In the genomic region with DNA sequence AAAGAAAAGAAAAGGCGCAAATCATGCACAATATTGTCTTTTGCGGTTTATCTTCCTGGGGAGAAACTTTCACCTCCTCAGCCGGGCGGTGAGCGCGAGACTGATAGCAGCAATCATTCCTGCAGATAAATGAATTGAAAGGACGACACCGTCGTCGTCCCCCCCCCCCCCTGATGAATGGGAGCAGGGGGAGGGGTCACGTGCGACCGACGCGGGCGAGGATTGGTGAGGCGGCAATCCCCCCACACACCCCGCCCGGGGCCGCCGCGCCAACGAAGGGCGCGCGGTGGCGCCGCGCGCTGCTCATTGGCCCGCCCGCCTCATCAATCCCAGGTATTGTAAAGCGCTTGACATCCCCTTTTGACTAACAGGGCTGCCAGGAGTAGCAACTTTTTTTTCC, we compare ENCODE assay signal across 9 mouse cellular contexts. TPM values are rescaled to one million over a fixed set of nuclear protein-coding genes. Genes with fewer than 3 reads are reported as not detected.
DNase-seq lines count a peak whose midpoint lies in the region; ATAC-seq and TF ChIP-seq lines count a peak whose summit lies in the region.
"Had no signal": no experiment of that assay in that cellular context is flagged by ENCODE, and none has a peak within 500 bp of the region (broad histone marks: within the 10 kb centered on the region; RNA-seq: fewer than 3 reads in every experiment).

A gene (minus strand): TSS at position 147 of the 400 bp plus-strand sequence.

- peak within 1 kb of the TSS; percentile 57 for H3K4me2 ChIP-seq in intestine, embryonic 15.5 days (replicated peaks)
- peak within 1 kb of the TSS; percentile 44 for H3K4me2 ChIP-seq in midbrain, postnatal 0 days (ENCODE audit: low read depth, low read length, poor library complexity, severe bottlenecking)

- DNase-seq in frontal cortex, adult 2 months (ENCODE audit: extremely low spot score in 1 of 2, low spot score in 1 of 2) = no peak
- DNase-seq in midbrain, postnatal 0 days (ENCODE audit: low spot score) = peak; percentile 95
- DNase-seq in urinary bladder, adult 18-20 months (ENCODE audit: low spot score in 2 of 2) = no peak

- ATAC-seq in frontal cortex, adult (ENCODE audit: low TSS enrichment) = no peak
- no peak for ATAC-seq in megakaryocyte, adult 5-6 weeks (ENCODE audit: poor library complexity, severe bottlenecking)
- ATAC-seq in intestine, embryonic 15.5 days = no peak
- ATAC-seq in midbrain, postnatal 0 days (ENCODE audit: low FRiP score) = peak; percentile 88
- no peak for ATAC-seq in megakaryocyte progenitor cell, adult 5-6 weeks (replicated peaks; ENCODE audit: poor library complexity)

- WGBS in intestine, embryonic 15.5 days = 2% methylated on average over 32 of the region's 33 CpGs
- 0% methylated on average over 28 of the region's 33 CpGs for WGBS in midbrain, postnatal 0 days

- TF ChIP-seq CTCF in midbrain, postnatal 0 days (IDR thresholded peaks at IDR 0.05) = no peak

- peaks cover 96% of the 10 kb centered on the region for H3K27me3 ChIP-seq in megakaryocyte, embryonic 14.5 days (replicated peaks)
- H3K27me3 ChIP-seq in intestine, embryonic 15.5 days (replicated peaks) = peaks cover 86% of the 10 kb centered on the region
- peaks cover 28% of the 10 kb centered on the region for H3K27me3 ChIP-seq in midbrain, postnatal 0 days (ENCODE audit: insufficient read depth, low read length)

- H3K36me3 ChIP-seq in megakaryocyte, embryonic 14.5 days (replicated peaks; ENCODE audit: low read length) = no peaks in the 10 kb centered on the region
- no peaks in the 10 kb centered on the region for H3K36me3 ChIP-seq in intestine, embryonic 15.5 days
- H3K36me3 ChIP-seq in midbrain, postnatal 0 days (ENCODE audit: insufficient read depth, low read length) = no peaks in the 10 kb centered on the region

- peak within 1 kb of the TSS; percentile 90 for H3K4me3 ChIP-seq in megakaryocyte, embryonic 14.5 days (replicated peaks)
- peak within 1 kb of the TSS; percentile 22 for H3K4me3 ChIP-seq in intestine, embryonic 15.5 days (replicated peaks)
- peak within 1 kb of the TSS; percentile 49 for H3K4me3 ChIP-seq in midbrain, postnatal 0 days (ENCODE audit: low read depth, low read length)

- H3K9me3 ChIP-seq in megakaryocyte, embryonic 14.5 days = peaks cover 39% of the 10 kb centered on the region
- no peaks in the 10 kb centered on the region for H3K9me3 ChIP-seq in intestine, embryonic 15.5 days
- no peaks in the 10 kb centered on the region for H3K9me3 ChIP-seq in midbrain, postnatal 0 days (ENCODE audit: low read length)

- H3K4me1 ChIP-seq in megakaryocyte, embryonic 14.5 days = peaks cover 46% of the 10 kb centered on the region
- peaks cover 12% of the 10 kb centered on the region; the same call in 1 of the 2 replicates for H3K4me1 ChIP-seq in intestine, embryonic 15.5 days (replicated peaks)
- H3K4me1 ChIP-seq in midbrain, postnatal 0 days (ENCODE audit: insufficient read depth, low read length) = no peaks in the 10 kb centered on the region

- no peak within 1 kb of the TSS for H3K9ac ChIP-seq in intestine, embryonic 15.5 days
- peak within 1 kb of the TSS; percentile 64 for H3K9ac ChIP-seq in midbrain, postnatal 0 days (replicated peaks; ENCODE audit: low read length, poor library complexity, severe bottlenecking)

- H3K27ac ChIP-seq in intestine, embryonic 15.5 days = no peak within 1 kb of the TSS
- peak within 1 kb of the TSS; percentile 81 for H3K27ac ChIP-seq in midbrain, postnatal 0 days (ENCODE audit: low read depth, low read length)

RNA-seq across cellular contexts. Expression of the gene that starts here (rescaled TPM):
- 113 and 143 TPM in 2 replicates for polyA plus RNA-seq in frontal cortex, adult 2 months (2012; rRNA removed)
- not detected in 2 replicates for polyA plus RNA-seq in megakaryocyte, embryonic 14.5 days (2012; ENCODE audit: insufficient read depth, low replicate concordance)
- total RNA-seq in megakaryocyte, adult 5-6 weeks (2015) = not detected in 2 replicates
- not detected in 2 replicates for total RNA-seq in megakaryocyte, adult 5-6 weeks (2017)
- polyA plus RNA-seq in intestine, embryonic 15.5 days (2015; fragmentation: Nextera tagmentation; extraction: Ambion mirVana) = 0.09 TPM in 1 of 2 replicates, not detected in the other
- total RNA-seq in midbrain, postnatal 0 days (2014; rRNA removed) = 91.8 and 146 TPM in 2 replicates
- polyA plus RNA-seq in midbrain, postnatal 0 days (2015; fragmentation: Nextera tagmentation; extraction: Ambion mirVana) = 4.1 and 8.2 TPM in 2 replicates
- not detected in 2 replicates for total RNA-seq in megakaryocyte progenitor cell, adult 5-6 weeks (2015)
- total RNA-seq in megakaryocyte progenitor cell, adult 5-6 weeks (2017) = not detected in 2 replicates
- total RNA-seq: hematopoietic stem cell, adult 5-6 weeks had no signal

Comparison
In these comparisons a context has a peak if more than half of its experiments do, and no peak if none do; other contexts are left out.
1. RNA of the gene that starts here (total RNA-seq): 91.8 to 146 TPM in midbrain, postnatal 0 days; not detected in megakaryocyte, adult 5-6 weeks and not detected in megakaryocyte progenitor cell, adult 5-6 weeks; every median in the first group is over 10 times any median in the second.
2. RNA of the gene that starts here (polyA plus RNA-seq): 113 to 143 TPM in frontal cortex, adult 2 months; 4.1 to 8.2 TPM in midbrain, postnatal 0 days, 0.09 TPM in intestine, embryonic 15.5 days and not detected in megakaryocyte, embryonic 14.5 days; every median in the first group is over 10 times any median in the second.
3. H3K4me3 ChIP-seq: peak in every context shown above with its lines; median percentile 90 in megakaryocyte, embryonic 14.5 days; 49 in midbrain, postnatal 0 days; 22 in intestine, embryonic 15.5 days.